Mouse (Mus musculus) CH12.LX (cell line): ENCODE data around the gene Osbpl3. TPM values are rescaled to one million over a fixed set of nuclear protein-coding genes. Genes with fewer than 3 reads are reported as not detected.

Experiments
- DNase-seq: peaks from one replicate; pipeline ENCODE4 v3.0.0-alpha.2; 2013; ENCODE audit errors: extremely low read depth
- H3K27ac ChIP-seq: 2 replicates; pipeline ENCODE4 v1.5.1; 2012; ENCODE audit warnings: low read depth, mild to moderate bottlenecking, control low read depth, moderate library complexity; ENCODE audit not compliant: insufficient read depth
- H3K27me3 ChIP-seq: replicated peaks from 2 replicates; pipeline ENCODE3; 2012; ENCODE audit warnings: inconsistent platforms
- H3K36me3 ChIP-seq, 2 experiments: replicated peaks in 1 of 2; 2 replicates each; pipeline versions ENCODE3 to v1.6.1; 2012; ENCODE audit warnings: inconsistent platforms in 1 of 2, low read length in 1 of 2, mild to moderate bottlenecking in 1 of 2, mixed read lengths in 1 of 2, moderate library complexity in 1 of 2; ENCODE audit not compliant: control insufficient read depth in 1 of 2, insufficient read depth in 1 of 2
- H3K4me1 ChIP-seq, 2 experiments: 2 replicates each; pipeline ENCODE4 v1.6.1; 2012; ENCODE audit warnings: inconsistent platforms in 1 of 2, moderate library complexity in 1 of 2; ENCODE audit not compliant: insufficient read depth in 2 of 2, control insufficient read depth in 1 of 2
- H3K4me2 ChIP-seq: 2 replicates; pipeline ENCODE4 v1.6.1; 2012; ENCODE audit warnings: low read depth, mild to moderate bottlenecking, control low read depth; ENCODE audit not compliant: poor library complexity, insufficient read depth, severe bottlenecking
- H3K4me3 ChIP-seq, 3 experiments: fragments of 150-350 bp in 1 of 3; sonication (generic) in 1 of 3; replicated peaks in 1 of 3; 2 replicates each; pipeline versions ENCODE3 to v1.5.1; 2011 to 2012; ENCODE audit warnings: low read depth in 2 of 3, low read length in 2 of 3, mild to moderate bottlenecking in 2 of 3, moderate library complexity in 2 of 3, control low read depth in 1 of 3, improper control_type of control experiment in 1 of 3, inconsistent platforms in 1 of 3, mixed read lengths in 1 of 3; ENCODE audit not compliant: poor library complexity in 1 of 3
- H3K79me2 ChIP-seq: replicated peaks from 2 replicates; pipeline ENCODE4 v1.6.1; 2012; ENCODE audit warnings: mild to moderate bottlenecking, moderate library complexity; ENCODE audit not compliant: control insufficient read depth, poor library complexity, insufficient read depth, severe bottlenecking; ENCODE audit errors: extremely low read depth
- H3K9ac ChIP-seq: 2 replicates; pipeline ENCODE4 v1.6.1; 2012; ENCODE audit warnings: low read depth, mild to moderate bottlenecking, control low read depth, moderate library complexity; ENCODE audit not compliant: insufficient read depth
- H3K9me3 ChIP-seq: replicated peaks from 2 replicates; pipeline ENCODE3; 2012; ENCODE audit warnings: low read length, inconsistent platforms, mixed read lengths
- BHLHE40 ChIP-seq: IDR thresholded peaks from 2 replicates; pipeline ENCODE4 v1.6.1; 2011; ENCODE audit warnings: mild to moderate bottlenecking, low read depth, low read length, improper control_type of control experiment
- CHD2 ChIP-seq: IDR thresholded peaks from 2 replicates; pipeline ENCODE4 v1.6.1; 2011; ENCODE audit warnings: low read length, improper control_type of control experiment
- E2F4 ChIP-seq: IDR thresholded peaks from 2 replicates; pipeline ENCODE4 v1.6.1; 2011; ENCODE audit warnings: low read depth, low read length, improper control_type of control experiment; ENCODE audit not compliant: insufficient replicate concordance
- EP300 ChIP-seq: IDR thresholded peaks from 2 replicates; pipeline ENCODE4 v1.6.1; 2011; ENCODE audit warnings: low read length, improper control_type of control experiment
- ETS1 ChIP-seq: conservative IDR thresholded peaks from 2 replicates; pipeline ENCODE4 v1.6.1; 2012; ENCODE audit warnings: low read depth, mild to moderate bottlenecking, inconsistent platforms, low read length, improper control_type of control experiment, moderate library complexity
- GABPA ChIP-seq: IDR thresholded peaks from 2 replicates; pipeline ENCODE4 v1.6.1; 2012; ENCODE audit warnings: low read depth, low read length, improper control_type of control experiment, inconsistent platforms; ENCODE audit not compliant: insufficient replicate concordance
- HCFC1 ChIP-seq: IDR thresholded peaks from 2 replicates; pipeline ENCODE4 v1.6.1; 2012; ENCODE audit warnings: low read depth, mild to moderate bottlenecking, inconsistent platforms, low read length, improper control_type of control experiment
- JUN ChIP-seq: IDR thresholded peaks from 2 replicates; pipeline ENCODE4 v1.6.1; 2011; ENCODE audit warnings: low read depth, mild to moderate bottlenecking, low read length, improper control_type of control experiment, moderate library complexity; ENCODE audit not compliant: insufficient read depth
- JUND ChIP-seq: conservative IDR thresholded peaks from 2 replicates; pipeline ENCODE4 v1.6.1; 2011; ENCODE audit warnings: low read depth, low read length, improper control_type of control experiment
- MAFK ChIP-seq: IDR thresholded peaks from 2 replicates; pipeline ENCODE4 v1.6.1; 2011; ENCODE audit warnings: low read length, improper control_type of control experiment; ENCODE audit not compliant: insufficient replicate concordance
- MAX ChIP-seq: IDR thresholded peaks from 2 replicates; pipeline ENCODE4 v1.6.1; 2011; ENCODE audit warnings: low read length, improper control_type of control experiment
- PAX5 ChIP-seq: IDR thresholded peaks from 2 replicates; pipeline ENCODE4 v1.6.1; 2012; ENCODE audit warnings: low read length, inconsistent platforms, mixed read lengths
- POLR2A ChIP-seq: IDR thresholded peaks from 2 replicates; pipeline ENCODE4 v1.6.1; 2011; ENCODE audit warnings: low read depth, mild to moderate bottlenecking, improper control_type of control experiment, low read length
- POLR2AphosphoS2 ChIP-seq: IDR thresholded peaks from 2 replicates; pipeline ENCODE4 v1.6.1; 2011; ENCODE audit warnings: low read depth, low read length, improper control_type of control experiment
- RAD21 ChIP-seq: IDR thresholded peaks from 2 replicates; pipeline ENCODE4 v1.6.1; 2011; ENCODE audit warnings: low read depth, mild to moderate bottlenecking, low read length, improper control_type of control experiment, moderate library complexity
- RCOR1 ChIP-seq: conservative IDR thresholded peaks from 2 replicates; pipeline ENCODE4 v1.6.1; 2012; ENCODE audit warnings: low read depth, mild to moderate bottlenecking, inconsistent platforms, low read length, improper control_type of control experiment
- SIN3A ChIP-seq: IDR thresholded peaks from 2 replicates; pipeline ENCODE4 v1.6.1; 2012; ENCODE audit warnings: low read length, improper control_type of control experiment, inconsistent platforms
- SMC3 ChIP-seq: IDR thresholded peaks from 2 replicates; pipeline ENCODE4 v1.6.1; 2011; ENCODE audit warnings: low read depth, low read length, improper control_type of control experiment
- TBP ChIP-seq: conservative IDR thresholded peaks from 2 replicates; pipeline ENCODE4 v1.6.1; 2011; ENCODE audit warnings: low read depth, low read length, improper control_type of control experiment
- ZC3H11A ChIP-seq: IDR thresholded peaks from 2 replicates; pipeline ENCODE4 v1.6.1; 2012; ENCODE audit warnings: low read depth, mild to moderate bottlenecking, inconsistent platforms, low read length, improper control_type of control experiment
- ZMIZ1 ChIP-seq: IDR thresholded peaks from 2 replicates; pipeline ENCODE4 v1.6.1; 2012; ENCODE audit warnings: low read depth, mild to moderate bottlenecking, inconsistent platforms, low read length, improper control_type of control experiment
- ZNF384 ChIP-seq: IDR thresholded peaks from 2 replicates; pipeline ENCODE4 v1.6.1; 2012; ENCODE audit warnings: low read depth, low read length, improper control_type of control experiment, inconsistent platforms
- dilution Hi-C: fragments of 300-500 bp; cut with MboI; formaldehyde crosslinking; loops from 2 replicates; pipeline ENCODE4 v1.14.3; 2020; ENCODE audit warnings: low sequenced_read_pairs; ENCODE audit not compliant: extremely low pct_unique_long_range_greater_than_20kb, extremely low pct_ligation_motif_present
- in situ Hi-C: fragments of 300-500 bp; cut with MboI; formaldehyde crosslinking; loops from 3 replicates; pipeline ENCODE4 v1.14.3; 2019; ENCODE audit warnings: low sequenced_read_pairs, low pct_ligation_motif_present, low pct_unique_long_range_greater_than_20kb, mixed read lengths
- polyA plus RNA-seq: library from polyadenylated mRNA; unstranded; fragments of >175 nt; gene quantifications from 2 replicates; pipeline ENCODE4 v1.2.1, GENCODE M21; 2012; ENCODE audit warnings: low read depth; ENCODE audit not compliant: insufficient read length
- total RNA-seq, 2 experiments: library from RNA; depleted of rRNA; stranded (reverse); fragments of 300-350 nt in 1 of 2; fragments of >200 nt in 1 of 2; gene quantifications; 2 replicates each; pipeline ENCODE4 v1.2.3; 2012 to 2014

Gene Osbpl3
- total and polyA plus RNA-seq, 3 experiments: 2.2 to 8.1 (median 3.5) TPM

- no peaks in the 10 kb centered on the region for H3K9me3 ChIP-seq
- TF ChIP-seq MAFK (no peak), BHLHE40 (peak; percentile 60)
- TF ChIP-seq, all 38 proteins: peak for 1
- no peak for DNase-seq
- Histone ChIP-seq H3K27ac (no peak overlapping the region), H3K4me2 (no peak overlapping the region), H3K27me3 (no peaks in the 10 kb centered on the region), H3K36me3 (peaks cover 0 to 7% of the 10 kb centered on the region in 2 experiments), H3K9ac (no peak overlapping the region), H3K4me1 (peaks cover 6 to 10% of the 10 kb centered on the region in 2 experiments; a peak in 3 of 4 replicates), H3K4me3 (no peak overlapping the region), H3K79me2 (no peaks in the 10 kb centered on the region)
- dilution Hi-C loops: no loop called here
- in situ Hi-C loops: no loop called here
Observed at GRCm38 (mm10) chr6:50363385-50363784, 92.6 kb downstream of the Osbpl3 start.

- DNase-seq: no peak
- in situ Hi-C loops (no loop called here), dilution Hi-C loops (no loop called here)
- no peak overlapping the region for H3K4me3 ChIP-seq
- H3K27ac ChIP-seq: no peak overlapping the region
- H3K79me2 ChIP-seq: no peaks in the 10 kb centered on the region
- peaks cover 0 to 4% of the 10 kb centered on the region in 2 experiments for H3K36me3 ChIP-seq
- H3K27me3 ChIP-seq: no peaks in the 10 kb centered on the region
- H3K9me3 ChIP-seq: no peaks in the 10 kb centered on the region
- H3K4me1 ChIP-seq: peaks cover 6 to 10% of the 10 kb centered on the region in 2 experiments; a peak in 3 of 4 replicates
- TF ChIP-seq SIN3A (no peak), CHD2 (no peak), HCFC1 (no peak), ETS1 (no peak), POLR2A (no peak), PAX5 (no peak), JUN (no peak), ZNF384 (no peak), MAX (no peak), ZMIZ1 (no peak)
- H3K4me2 ChIP-seq: no peak overlapping the region
- H3K9ac ChIP-seq: no peak overlapping the region
Observed at GRCm38 (mm10) chr6:50362704-50363261, 93.2 kb downstream of the Osbpl3 start.

GRCm38 (mm10) chr6:50362196-50362595 lies 93.8 kb downstream of the Osbpl3 start:
- Histone ChIP-seq H3K36me3 (peaks cover 0 to 2% of the 10 kb centered on the region in 2 experiments), H3K79me2 (no peaks in the 10 kb centered on the region), H3K27me3 (no peaks in the 10 kb centered on the region), H3K4me1 (peaks cover 6 to 10% of the 10 kb centered on the region in 2 experiments; a peak in 3 of 4 replicates), H3K9me3 (no peaks in the 10 kb centered on the region), H3K4me2 (no peak overlapping the region), H3K27ac (no peak overlapping the region), H3K9ac (no peak overlapping the region), H3K4me3 (no peak overlapping the region)
- TF ChIP-seq RCOR1 (no peak), TBP (no peak), RAD21 (no peak), JUND (no peak), POLR2AphosphoS2 (no peak), SMC3 (no peak), ZC3H11A (no peak), EP300 (no peak), E2F4 (no peak), GABPA (no peak), POLR2A (no peak)
- in situ Hi-C loops (no loop called here), dilution Hi-C loops (no loop called here)
- DNase-seq: no peak
